Mouse (Mus musculus): ENCODE data around the gene Ddb1.

Gene Ddb1

DNA sequence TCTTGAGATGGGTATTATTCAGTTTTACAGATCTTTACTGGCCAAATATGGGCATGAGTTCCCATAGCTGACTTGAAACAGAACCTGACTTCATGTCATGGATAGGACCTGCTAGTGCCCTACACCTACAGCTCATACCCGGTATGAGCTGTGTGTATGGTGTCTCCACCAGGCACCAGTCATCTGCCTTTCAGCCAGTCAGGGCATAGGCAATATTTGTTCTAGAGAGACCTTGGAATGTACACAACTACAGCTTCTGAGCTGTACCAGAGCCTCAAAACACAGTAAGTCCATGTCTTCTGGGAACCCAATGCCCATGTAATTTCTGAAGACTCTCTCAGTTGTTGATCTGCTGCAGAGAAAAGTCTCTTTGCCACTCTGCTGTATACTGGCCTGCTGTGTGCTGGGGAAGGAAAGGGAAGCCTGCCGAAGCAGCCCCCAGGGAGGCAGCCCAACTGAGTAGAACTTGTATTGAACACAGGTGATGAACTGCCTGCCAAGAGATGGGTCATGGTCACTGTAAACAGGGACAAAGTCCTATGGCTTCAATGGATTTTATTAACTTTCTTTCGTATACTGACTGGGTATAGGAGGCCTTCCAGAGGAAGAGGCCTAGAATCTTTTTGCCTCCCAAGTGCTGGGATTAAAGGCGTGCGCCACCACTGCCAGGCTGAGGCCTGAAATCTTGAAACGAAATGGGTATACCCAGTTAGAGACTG is 13.3 kb upstream of the Ddb1 start:
- DNase-seq (ENCODE audit: low read depth, low spot score): no peak

DNA sequence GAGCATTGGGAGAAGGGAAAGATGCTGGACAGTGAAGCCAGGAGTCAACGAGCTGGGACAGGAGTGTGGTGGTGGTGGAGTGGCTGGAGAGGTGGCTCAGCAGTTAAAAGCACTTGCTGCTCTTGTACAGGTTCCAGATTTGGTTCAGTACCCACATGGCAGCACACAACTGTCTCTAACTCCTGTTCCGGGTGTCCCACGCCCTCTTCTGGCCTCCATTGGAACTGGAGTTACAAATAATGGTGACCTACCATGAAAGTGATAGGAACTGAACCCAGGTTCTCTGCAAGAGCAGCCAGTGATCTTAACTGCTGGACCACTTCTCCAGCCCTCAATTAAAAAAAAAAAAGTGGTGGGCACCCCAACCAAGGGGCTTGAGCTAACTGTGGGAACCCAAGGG is 6.9 kb upstream of the Ddb1 start:
- no peak for DNase-seq (ENCODE audit: low read depth, low spot score)

DNA sequence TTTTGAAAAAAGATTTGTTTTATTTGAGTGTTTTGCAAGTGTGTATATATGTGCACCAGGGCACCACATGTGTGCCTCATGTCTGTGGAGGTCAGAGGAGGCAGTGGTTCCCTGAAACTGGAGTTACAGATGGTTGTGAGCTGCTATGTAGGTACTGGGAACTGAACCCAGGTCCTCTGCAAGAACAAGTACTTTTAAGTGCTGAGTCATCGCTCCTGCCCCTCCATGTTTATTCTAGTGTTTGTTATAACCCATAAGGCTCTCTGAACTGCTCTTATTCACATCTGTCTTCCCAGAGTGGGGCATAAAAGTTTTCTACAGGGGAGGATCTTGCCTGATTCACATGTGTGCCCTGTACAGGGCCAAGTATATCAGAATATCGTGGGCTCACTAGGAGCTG is 5.5 kb upstream of the Ddb1 start:
- DNase-seq (ENCODE audit: low read depth, low spot score): no peak

- DNase-seq (ENCODE audit: low read depth, low spot score): no peak
Measured at GRCm38 (mm10) chr19:10602247-10602769, 2.8 kb upstream of the Ddb1 start.

DNA sequence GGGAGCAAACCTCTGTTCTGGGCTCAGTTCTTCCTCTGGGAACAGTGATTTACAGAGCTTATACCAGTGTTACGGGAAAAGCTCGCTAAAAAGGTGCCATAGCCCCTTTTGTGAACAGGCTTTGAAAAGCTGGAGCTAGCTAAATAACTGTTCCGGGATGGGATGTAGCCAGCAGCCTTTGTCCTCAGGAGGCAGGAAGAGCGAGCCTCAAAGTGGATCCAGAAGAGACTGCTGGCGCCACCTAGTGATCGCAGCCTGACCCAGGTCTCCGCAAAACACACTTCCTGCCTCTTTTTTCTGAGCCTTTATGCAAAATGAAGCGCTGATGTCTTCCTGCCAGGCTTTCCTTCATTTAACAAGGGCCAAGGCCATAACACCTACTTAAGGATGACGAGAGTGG is 2.3 kb upstream of the Ddb1 start:
- peak; percentile 82 for DNase-seq (ENCODE audit: low read depth, low spot score)

GRCm38 (mm10) chr19:10603660-10604523 is 1.2 kb upstream of the Ddb1 start:
- DNase-seq (ENCODE audit: low read depth, low spot score): no peak

DNA sequence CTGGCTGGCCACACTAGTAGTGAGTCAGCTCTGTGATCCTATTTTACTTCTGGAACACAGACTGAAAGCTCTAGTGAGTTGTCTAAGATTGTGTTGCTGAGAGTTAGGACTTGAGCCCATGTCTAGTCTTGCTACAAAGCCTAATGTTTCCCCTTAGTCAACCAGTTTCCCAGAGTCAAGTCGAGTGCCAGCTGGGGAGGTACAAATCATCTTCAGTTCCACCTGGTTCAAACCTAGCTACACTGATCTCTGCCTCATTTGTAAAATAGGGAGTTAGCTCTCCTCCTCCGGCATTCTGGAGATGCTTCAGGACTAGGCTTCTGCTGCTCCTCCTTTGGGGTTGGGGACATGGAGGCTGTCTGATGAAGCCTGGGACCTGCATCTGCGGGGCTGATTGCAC is 593 bp upstream of the Ddb1 start:
- no peak for DNase-seq (ENCODE audit: low read depth, low spot score)

DNA sequence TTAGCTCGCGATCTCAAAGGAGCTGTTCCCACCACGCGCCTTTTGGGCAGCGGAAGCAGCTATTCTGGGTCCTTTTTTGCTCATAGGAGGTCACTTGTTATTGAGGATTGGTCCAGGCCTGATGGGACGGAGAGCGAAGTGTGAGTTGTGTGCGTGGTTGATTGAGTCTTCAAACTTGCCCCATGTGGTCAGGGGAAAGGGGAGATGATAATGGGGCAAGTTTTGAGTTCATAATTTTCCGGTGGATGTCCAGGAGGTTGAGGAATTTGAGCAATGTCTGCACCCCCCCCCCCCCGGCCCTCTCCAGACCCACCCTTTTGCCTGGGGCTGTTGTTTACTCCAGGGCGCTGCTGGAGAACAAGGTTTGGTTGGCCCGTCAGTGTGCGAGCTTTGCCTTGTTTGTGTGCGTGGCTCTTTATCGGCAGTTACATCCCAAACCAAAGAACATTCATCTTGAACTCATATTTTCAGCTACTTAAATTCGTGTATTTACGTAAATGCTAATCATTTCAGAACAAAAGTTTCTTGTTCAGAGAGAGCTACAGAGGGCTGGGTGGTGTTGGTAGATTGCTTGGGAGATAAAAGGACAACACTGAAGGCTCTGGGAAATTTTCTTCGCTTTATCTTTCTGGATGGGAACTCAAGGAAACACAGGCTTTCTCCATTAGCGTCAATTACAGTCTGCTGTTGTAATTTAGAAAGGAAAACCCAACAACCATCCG is 935 bp downstream of the Ddb1 start:
- peak; percentile 4 for DNase-seq (ENCODE audit: low read depth, low spot score)

DNA sequence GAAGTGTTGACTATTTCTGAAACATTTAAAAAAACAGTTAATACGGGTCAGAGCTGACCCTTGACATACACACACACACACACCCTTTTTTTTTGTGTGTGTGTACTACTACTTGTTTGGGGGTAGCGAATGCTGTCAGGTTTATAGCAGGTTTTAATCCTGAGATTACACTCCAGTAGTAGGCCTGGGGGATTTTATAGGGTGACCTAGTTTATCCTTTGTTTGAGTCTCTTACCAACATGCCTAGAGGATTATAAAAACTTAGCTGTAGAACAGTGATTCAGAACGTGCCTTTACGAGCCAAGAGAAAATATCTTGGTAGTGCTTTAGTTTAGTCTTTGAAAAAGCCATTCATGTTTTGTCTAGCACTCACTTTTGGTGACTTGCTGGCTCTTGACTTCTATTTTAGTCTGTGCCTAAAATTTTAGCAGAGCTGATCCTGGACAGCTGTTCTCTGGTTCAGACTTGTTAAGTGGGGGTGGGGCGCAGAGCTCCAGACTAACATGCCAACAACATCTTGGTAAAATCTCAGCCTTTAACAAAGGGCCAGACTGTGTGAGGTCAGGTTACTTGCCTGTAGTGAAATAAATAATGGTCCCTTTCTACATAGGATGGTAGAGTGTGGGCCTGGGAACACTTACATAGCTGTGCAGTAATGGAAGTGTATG is 3.6 kb downstream of the Ddb1 start:
- DNase-seq (ENCODE audit: low read depth, low spot score): no peak

DNA sequence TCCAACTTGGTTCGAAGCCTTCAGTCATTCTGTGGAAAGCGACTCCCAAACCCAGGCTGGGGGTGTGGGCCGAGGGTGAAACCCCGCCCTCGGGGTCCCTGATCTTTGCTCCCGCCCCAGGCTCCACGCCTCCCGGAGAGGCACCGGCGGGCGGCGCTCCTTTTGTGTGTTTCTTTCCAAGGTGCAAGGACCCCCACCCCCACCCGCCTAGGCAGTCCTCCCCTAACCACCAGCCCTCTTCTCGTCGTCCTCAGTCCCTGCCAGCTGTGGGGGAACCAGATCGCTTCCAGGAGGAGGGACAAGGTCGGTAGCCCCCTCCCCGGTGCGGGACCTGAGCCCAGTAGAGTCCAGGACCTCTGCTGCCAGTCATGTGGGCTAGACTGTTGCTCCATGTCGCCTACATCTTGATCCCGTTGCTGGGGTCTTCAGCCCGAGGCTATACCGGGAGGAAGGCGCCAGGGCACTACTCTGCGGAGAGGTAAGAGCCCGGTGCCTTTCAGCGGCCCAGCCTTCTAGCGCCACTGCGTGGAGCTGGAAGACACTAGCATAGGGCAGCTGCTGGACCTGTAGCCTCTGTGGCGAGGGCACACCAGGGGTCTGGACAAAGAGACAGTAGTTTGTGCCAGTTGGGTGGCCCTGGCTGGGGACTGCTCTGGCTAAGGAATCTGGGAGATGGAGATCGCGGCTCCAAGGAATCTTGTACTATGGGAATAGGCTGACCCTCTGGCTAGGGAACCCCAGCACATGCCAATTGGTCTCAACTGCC is 29.2 kb downstream of the Ddb1 start, which contains the start of gene Vwce:
Gene Vwce (plus strand): TSS at position 108 of the 766 bp plus-strand sequence.
- peak; percentile 39 for DNase-seq (ENCODE audit: low read depth, low spot score)

- DNase-seq (ENCODE audit: low read depth, low spot score): peak; percentile 35
Measured at GRCm38 (mm10) chr19:10634872-10635318, 29.8 kb downstream of the Ddb1 start.

DNA sequence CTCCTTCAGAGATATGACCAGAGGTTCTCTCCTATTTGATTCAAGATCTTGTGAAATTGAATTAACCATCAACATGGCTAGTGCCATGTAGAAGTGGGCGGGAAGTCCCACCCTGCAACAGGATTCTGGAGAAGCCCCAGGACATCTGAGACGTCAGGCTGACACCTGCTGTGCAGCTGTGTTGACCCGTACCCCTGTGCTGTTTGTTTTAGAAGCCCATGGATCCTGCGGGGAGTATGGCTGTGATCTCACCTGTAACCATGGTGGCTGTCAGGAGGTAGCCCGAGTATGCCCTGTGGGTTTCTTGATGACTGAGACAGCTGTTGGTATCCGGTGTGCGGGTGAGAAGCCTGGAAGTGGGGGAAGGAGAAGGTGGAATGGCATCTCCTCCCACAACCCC is 32.7 kb downstream of the Ddb1 start:
- no peak for DNase-seq (ENCODE audit: low read depth, low spot score)

- DNase-seq (ENCODE audit: low read depth, low spot score): no peak
Measured at GRCm38 (mm10) chr19:10640080-10640479, 35.0 kb downstream of the Ddb1 start.

GRCm38 (mm10) chr19:10640589-10641378 is 35.7 kb downstream of the Ddb1 start:
- DNase-seq (ENCODE audit: low read depth, low spot score): no peak

- DNase-seq (ENCODE audit: low read depth, low spot score): no peak
Measured at GRCm38 (mm10) chr19:10645616-10646015, 40.5 kb downstream of the Ddb1 start.

DNA sequence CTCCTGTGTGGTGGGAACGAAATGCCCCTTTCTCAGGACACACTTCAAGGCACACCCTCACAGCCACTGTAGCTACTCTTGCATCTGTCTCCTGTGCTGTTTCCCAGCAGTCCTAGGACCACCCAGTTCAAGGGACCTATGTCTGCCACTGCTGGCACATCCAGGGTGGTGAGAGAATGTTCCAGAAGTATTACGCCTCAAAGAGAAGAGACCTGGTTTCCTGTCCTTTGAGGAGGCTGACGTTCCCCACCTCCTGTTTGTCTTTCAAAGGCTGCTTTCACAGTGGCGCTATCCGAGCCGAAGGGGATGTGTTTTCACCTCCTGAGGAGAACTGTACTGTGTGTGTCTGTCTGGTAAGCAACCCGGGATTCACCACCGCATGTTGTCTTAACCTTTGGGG is 43.0 kb downstream of the Ddb1 start:
- no peak for DNase-seq (ENCODE audit: low read depth, low spot score)

DNA sequence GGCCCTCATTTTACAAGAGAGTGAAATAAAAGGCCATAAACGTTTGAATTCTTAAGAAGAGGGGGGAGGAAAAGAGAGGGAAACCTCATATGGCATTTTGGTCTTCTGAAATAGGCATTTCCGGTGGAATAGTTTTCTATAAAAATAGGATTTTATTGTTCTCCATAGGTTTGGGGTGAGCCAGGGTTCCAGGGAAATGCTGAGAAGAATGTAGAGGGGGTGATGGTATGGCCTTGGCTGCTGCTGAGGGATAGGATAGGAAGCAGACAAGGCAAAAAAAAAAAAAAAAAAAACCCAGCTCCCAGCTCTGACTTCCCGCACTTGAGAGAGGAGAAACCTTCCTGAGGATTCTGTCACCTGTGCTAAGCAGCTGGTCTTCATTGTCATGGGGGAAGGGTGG is 50.9 kb downstream of the Ddb1 start:
- DNase-seq (ENCODE audit: low read depth, low spot score): no peak

DNA sequence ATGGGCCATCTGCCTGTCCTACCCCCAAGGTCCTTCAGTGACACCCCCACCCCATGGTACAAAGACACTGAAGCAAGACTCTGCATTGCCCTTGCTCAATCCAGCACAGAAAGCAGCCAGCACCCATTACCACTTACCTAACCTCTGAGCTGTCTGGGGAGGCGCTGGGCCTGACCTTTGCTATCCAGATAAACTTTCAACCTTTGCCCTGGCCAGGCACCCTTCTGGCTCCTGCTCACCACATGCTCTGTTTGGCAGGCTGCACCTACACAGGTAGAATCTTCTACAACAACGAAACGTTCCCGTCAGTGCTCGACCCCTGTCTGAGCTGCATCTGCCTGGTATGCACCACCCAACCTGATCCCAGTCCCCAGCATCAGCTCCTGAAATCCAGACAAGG is 52.6 kb downstream of the Ddb1 start:
- DNase-seq (ENCODE audit: low read depth, low spot score): no peak

- no peak for DNase-seq (ENCODE audit: low read depth, low spot score)
Measured at GRCm38 (mm10) chr19:10658406-10658805, 53.3 kb downstream of the Ddb1 start.

DNA sequence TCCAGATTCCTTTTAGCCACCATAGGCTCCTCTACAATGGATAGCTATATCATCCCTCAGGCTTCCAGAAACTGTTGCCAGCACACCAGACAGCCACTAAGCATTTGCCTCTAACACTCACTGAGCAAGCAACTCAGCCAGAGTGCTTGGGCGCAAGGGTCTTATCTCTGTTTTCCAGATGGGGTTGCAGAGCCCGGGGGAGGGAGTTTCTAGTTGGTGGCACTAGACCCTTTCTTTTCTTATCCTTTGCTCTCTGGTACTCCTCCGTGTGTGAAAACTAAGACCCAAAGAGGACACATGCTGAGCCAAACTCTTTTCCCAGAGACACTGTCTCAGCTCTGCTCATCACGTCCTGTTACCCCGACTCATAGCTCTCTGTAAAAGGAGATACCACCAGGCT is 56.2 kb downstream of the Ddb1 start:
- no peak for DNase-seq (ENCODE audit: low read depth, low spot score)
